Mouse (Mus musculus): ENCODE results near the gene Mtmr1.

The Mtmr1 gene

DNA sequence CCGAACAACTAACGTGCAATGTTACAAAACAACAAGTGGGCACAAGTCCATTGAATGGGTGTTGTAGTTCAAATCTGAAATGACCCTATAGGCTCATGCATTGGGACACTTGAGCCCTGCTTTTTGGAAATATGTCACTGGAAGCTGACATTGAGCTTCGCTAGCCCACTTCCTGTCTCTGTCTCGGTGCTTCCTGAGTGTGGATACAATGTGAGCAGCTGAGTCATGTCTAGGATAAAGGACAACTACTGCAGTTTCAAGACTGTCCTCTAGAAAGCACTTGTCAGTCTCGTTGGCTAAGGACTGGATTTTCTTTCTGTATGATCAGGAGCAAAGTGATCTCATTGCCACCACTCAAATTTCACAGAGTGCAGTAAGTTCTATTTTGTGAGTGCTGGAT is 78.4 kb downstream of the Mtmr1 start:
- no peak for DNase-seq (ENCODE audit: low read depth, low spot score)

DNA sequence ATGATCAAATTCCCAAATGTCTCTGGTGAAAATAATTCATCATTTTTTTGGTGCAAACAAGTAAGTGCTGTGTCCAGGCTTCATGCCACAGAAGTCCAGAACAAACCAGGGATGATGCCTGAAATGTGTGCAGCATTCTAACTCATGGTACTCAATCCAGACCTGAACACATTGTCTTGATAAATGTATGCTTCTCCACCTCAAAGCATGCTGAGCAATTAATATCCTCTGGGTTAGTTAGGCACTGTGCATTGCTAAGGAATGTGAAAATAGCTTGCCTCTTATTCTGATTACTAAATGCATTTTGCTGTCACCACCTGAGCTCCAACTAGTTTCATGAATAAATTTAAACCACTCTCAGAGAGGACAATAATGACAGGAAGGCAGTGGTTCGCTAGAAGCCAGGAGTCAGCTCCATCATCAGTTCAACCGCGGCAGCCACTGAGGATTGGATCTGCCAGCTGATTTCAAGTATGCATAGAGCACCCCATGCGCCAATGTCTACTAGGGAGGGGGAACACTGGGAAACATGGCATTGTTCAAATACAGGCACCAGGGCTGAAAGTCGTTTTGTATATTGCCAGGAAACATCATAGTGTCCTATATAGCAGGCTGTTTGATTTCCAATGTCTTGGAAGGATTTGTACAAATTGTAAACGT is 91.6 kb downstream of the Mtmr1 start:
- no peak for DNase-seq (ENCODE audit: low read depth, low spot score)

DNA sequence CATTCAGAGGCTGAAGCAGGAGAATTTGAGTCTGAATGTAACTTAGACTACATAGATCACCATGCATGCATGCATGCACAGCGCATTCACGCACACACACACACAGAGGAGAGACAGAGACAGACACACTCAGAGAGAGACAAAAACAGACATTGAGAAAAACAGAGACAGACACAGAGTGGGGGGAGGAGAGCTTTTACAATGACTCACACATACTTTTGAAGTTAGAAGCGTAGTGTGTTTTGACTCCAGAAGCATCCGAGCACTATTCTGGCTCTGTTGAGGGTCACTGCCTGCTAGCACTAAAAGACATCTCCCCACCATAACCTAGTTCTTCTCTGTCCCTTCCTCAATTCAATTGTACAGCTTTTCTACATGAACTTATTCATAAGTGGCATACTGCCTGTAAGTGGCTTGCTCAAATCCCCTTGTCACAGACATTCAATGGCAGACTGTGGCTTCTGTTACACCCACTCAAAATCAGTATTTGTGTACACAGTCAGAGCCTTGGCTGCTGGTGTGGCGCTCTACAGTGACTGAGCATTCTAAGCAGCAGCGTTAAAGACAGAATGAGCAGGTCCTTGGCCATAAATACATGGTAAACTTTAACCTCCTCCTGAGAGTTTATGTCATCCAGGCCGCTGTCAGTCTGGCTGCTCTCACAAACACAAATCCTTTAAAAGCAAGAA is 99.7 kb downstream of the Mtmr1 start:
- DNase-seq (ENCODE audit: low read depth, low spot score): no peak

DNA sequence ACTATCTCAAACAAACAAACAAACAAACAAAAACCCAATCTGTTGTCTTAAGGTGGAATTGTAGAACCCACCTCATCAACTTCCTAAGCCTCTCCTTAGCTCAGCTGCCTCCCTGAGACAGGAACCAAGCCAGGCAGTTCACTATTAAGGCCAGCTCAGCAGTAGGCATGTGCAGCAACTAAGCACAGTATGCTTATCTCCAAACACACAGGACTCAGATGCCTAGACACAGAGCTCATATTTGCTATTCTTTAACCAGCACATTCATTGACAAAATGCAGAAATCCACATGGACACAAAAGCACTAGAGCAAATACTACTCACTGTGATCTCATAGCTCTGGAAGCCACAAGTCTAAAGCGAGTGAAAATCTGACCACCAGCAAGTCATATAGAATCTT is 100.9 kb downstream of the Mtmr1 start:
- DNase-seq (ENCODE audit: low read depth, low spot score): no peak

DNA sequence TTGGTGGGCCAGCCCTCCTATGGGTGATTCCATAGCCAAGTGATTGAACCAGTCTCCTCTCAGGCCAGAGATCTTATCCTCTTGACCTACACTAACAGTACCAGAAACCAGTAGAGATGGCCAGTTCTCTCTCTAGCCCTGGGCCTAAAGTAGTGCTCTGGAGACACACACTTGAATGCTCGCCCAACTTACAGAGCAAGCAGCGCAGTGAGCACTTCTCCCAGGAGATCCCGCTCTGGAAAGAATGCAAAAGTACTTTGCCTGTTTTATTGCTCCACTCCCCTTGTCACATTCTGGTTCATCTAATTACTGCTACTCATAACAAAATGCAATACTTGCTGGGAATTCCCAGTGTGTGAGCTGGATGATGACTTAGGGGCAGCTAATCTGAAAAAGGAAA is 102.9 kb downstream of the Mtmr1 start:
- no peak for DNase-seq (ENCODE audit: low read depth, low spot score)
